Comparison of ENCODE assay signal across 8 mouse cellular contexts in the genomic region with DNA sequence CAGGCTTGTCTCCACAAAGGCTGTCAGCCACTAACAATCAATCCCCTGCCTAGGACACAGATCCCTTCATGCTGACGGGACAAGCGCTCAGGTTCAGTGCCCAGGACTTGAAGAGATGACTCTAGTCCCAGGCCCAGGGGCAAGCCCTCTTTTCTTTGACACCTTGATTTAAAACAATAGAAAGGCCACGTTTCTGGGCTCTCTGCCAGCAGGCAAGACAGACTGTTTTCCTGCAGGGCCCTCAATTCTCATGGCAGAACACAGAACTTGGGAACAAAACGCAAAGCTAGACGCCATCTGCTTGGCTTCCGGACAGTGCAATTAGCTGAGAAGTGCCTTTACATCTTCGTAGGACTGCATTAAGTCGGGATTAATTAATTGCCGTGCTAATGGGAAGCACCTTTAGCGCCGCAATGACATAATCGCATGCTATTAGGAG. TPM values are rescaled to one million over a fixed set of nuclear protein-coding genes. Genes with fewer than 3 reads are reported as not detected.
DNase-seq lines count a peak whose midpoint lies in the region; ATAC-seq and TF ChIP-seq lines count a peak whose summit lies in the region.

No protein-coding gene starts in this region.

- no peak overlapping the region for H3K4me3 ChIP-seq in lung, embryonic 16.5 days (ENCODE audit: low read length)
- no peak overlapping the region for H3K4me3 ChIP-seq in lung, adult 2 months (replicated peaks; ENCODE audit: extremely low read depth, low read depth, low read length)
- H3K4me3 ChIP-seq in neural tube, embryonic 13.5 days = no peak overlapping the region

- peaks cover 11% of the 10 kb centered on the region for H3K36me3 ChIP-seq in lung, embryonic 16.5 days (ENCODE audit: control insufficient read depth, insufficient read depth, low read length)
- H3K36me3 ChIP-seq in neural tube, embryonic 13.5 days = no peaks in the 10 kb centered on the region

- no peaks in the 10 kb centered on the region for H3K27me3 ChIP-seq in lung, embryonic 16.5 days (ENCODE audit: control insufficient read depth, insufficient read depth, low read depth, low read length)
- no peaks in the 10 kb centered on the region for H3K27me3 ChIP-seq in neural tube, embryonic 13.5 days

- no peak for TF ChIP-seq POLR2A in lung, adult 2 months (IDR thresholded peaks at IDR 0.05; ENCODE audit: borderline replicate concordance, extremely low read depth, low read depth, low read length)

- no peak for DNase-seq in lung, adult 2 months
- DNase-seq in gastrocnemius, postnatal 14 days = peak; percentile 58
- DNase-seq in kidney, adult 18-20 months = peak; percentile 66
- DNase-seq in urinary bladder, postnatal 25 days (ENCODE audit: low spot score) = no peak

- TF ChIP-seq CTCF in lung, adult 2 months (IDR thresholded peaks at IDR 0.05; ENCODE audit: insufficient read depth, low read length) = no peak

- intact Hi-C loops in gastrocnemius, postnatal 14 days (cut with DNase I; ENCODE audit: low total_unique reads) = loop anchor here (10.0 kb wide), 2 partner anchors 142 to 208 kb away; no protein-coding TSS in a partner anchor

- no peaks in the 10 kb centered on the region for H3K9me3 ChIP-seq in lung, embryonic 16.5 days (ENCODE audit: control insufficient read depth, low read length)
- no peaks in the 10 kb centered on the region for H3K9me3 ChIP-seq in neural tube, embryonic 13.5 days

- H3K9ac ChIP-seq in lung, embryonic 16.5 days (ENCODE audit: low read length) = no peak overlapping the region
- H3K9ac ChIP-seq in neural tube, embryonic 13.5 days = no peak overlapping the region

- WGBS in lung, embryonic 16.5 days = 55% methylated on average over 12 of the region's 12 CpGs
- 44% methylated on average over 12 of the region's 12 CpGs for WGBS in lung, adult 2 months
- WGBS in neural tube, embryonic 13.5 days = 27% methylated on average over 12 of the region's 12 CpGs

- H3K4me1 ChIP-seq in lung, embryonic 16.5 days (replicated peaks; ENCODE audit: control insufficient read depth, insufficient read depth, low read length) = peaks cover 5% of the 10 kb centered on the region; the same call in 1 of the 2 replicates
- H3K4me1 ChIP-seq in lung, adult 2 months (ENCODE audit: control insufficient read depth, insufficient read depth, low read length) = peaks cover 16% of the 10 kb centered on the region
- peaks cover 26% of the 10 kb centered on the region for H3K4me1 ChIP-seq in neural tube, embryonic 13.5 days (replicated peaks)

- ATAC-seq in lung, embryonic 16.5 days (ENCODE audit: low read depth) = peak; percentile 36
- ATAC-seq in neural tube, embryonic 13.5 days (ENCODE audit: low read depth) = peak; percentile 33
- ATAC-seq in inflammation-experienced regulatory T-cells, adult 6 months = no peak
- no peak for ATAC-seq in CD4-positive, CD25-positive, alpha-beta regulatory T cell, adult 4 months

- H3K27ac ChIP-seq in lung, embryonic 16.5 days (ENCODE audit: low read length) = no peak overlapping the region
- peak overlapping the region; percentile 77 for H3K27ac ChIP-seq in neural tube, embryonic 13.5 days (replicated peaks)

- no peak overlapping the region for H3K4me2 ChIP-seq in lung, embryonic 16.5 days (ENCODE audit: low read depth, low read length)
- H3K4me2 ChIP-seq in neural tube, embryonic 13.5 days = no peak overlapping the region

RNA-seq across cellular contexts. Expression of gene Elk3, which starts 28.4 kb away (rescaled TPM):
- 44.9 and 48.0 TPM in 2 replicates for polyA plus RNA-seq in lung, embryonic 16.5 days (2015; fragmentation: Nextera tagmentation; extraction: Ambion mirVana)
- 76.0 and 99.4 TPM in 2 replicates for polyA plus RNA-seq in lung, adult 2 months (2012; rRNA removed)
- 10 to 100 TPM; 31.7 to 32.9 TPM for total RNA-seq in gastrocnemius, postnatal 14 days (2021)
- 15.1 and 18.3 TPM in 2 replicates for polyA plus RNA-seq in neural tube, embryonic 13.5 days (2015; fragmentation: Nextera tagmentation; extraction: Ambion mirVana)
- 10 to 100 TPM; 36.0 to 50.7 (median 38.6) TPM for polyA plus RNA-seq in inflammation-experienced regulatory T-cells, adult 6 months (2017; shearing (Covaris generic))
- polyA plus RNA-seq in CD4-positive, CD25-positive, alpha-beta regulatory T cell, adult 4 months (2017; shearing (Covaris generic)) = 10 to 100 TPM; 26.0 to 26.3 TPM

Comparison
In these comparisons a context has a peak if more than half of its experiments do, and no peak if none do; other contexts are left out.
1. ATAC-seq: peak in lung, embryonic 16.5 days (single experiment) and neural tube, embryonic 13.5 days (single experiment); none in inflammation-experienced regulatory T-cells, adult 6 months (single experiment) and CD4-positive, CD25-positive, alpha-beta regulatory T cell, adult 4 months (single experiment).
2. DNase-seq: peak in gastrocnemius, postnatal 14 days (single experiment) and kidney, adult 18-20 months (single experiment); none in lung, adult 2 months (single experiment) and urinary bladder, postnatal 25 days (single experiment).